Comparison of ENCODE assay signal across 15 mouse cellular contexts in genomic region chr11:86922029-86922428, GRCm38 (mm10).
DNase-seq lines count a peak whose midpoint lies in the region; ATAC-seq and TF ChIP-seq lines count a peak whose summit lies in the region.
"Had no signal": no experiment of that assay in that cellular context is flagged by ENCODE, and none has a peak within 500 bp of the region (broad histone marks: within the 10 kb centered on the region; RNA-seq: fewer than 3 reads in every experiment).

No protein-coding gene starts in this region.

- H3K9ac ChIP-seq in forebrain, embryonic 15.5 days (replicated peaks) = no peak overlapping the region
- H3K9ac ChIP-seq: embryonic facial prominence, embryonic 13.5 days; embryonic facial prominence, embryonic 15.5 days; forebrain, embryonic 13.5 days had no signal

- peak overlapping the region; percentile 98; the same call in 1 of the 2 replicates for H3K27ac ChIP-seq in olfactory bulb, adult 2 months (ENCODE audit: insufficient read depth, low read depth, low read length)
- H3K27ac ChIP-seq in forebrain, embryonic 15.5 days (replicated peaks) = no peak overlapping the region
- H3K27ac ChIP-seq: embryonic facial prominence, embryonic 13.5 days; embryonic facial prominence, embryonic 15.5 days; forebrain, embryonic 13.5 days had no signal

- H3K4me1 ChIP-seq in olfactory bulb, adult 2 months (ENCODE audit: control insufficient read depth, insufficient read depth, low read length) = peaks cover 23% of the 10 kb centered on the region
- no peaks in the 10 kb centered on the region for H3K4me1 ChIP-seq in forebrain, embryonic 15.5 days

- no peaks in the 10 kb centered on the region for H3K9me3 ChIP-seq in forebrain, embryonic 15.5 days
- H3K9me3 ChIP-seq: embryonic facial prominence, embryonic 13.5 days; embryonic facial prominence, embryonic 15.5 days; forebrain, embryonic 13.5 days had no signal

- ATAC-seq in forebrain, embryonic 15.5 days (replicated peaks) = no peak
- ATAC-seq: forebrain, embryonic 13.5 days; forebrain, embryonic 16.5 days had no signal

- H3ac ChIP-seq in C2C12 (ENCODE audit: control insufficient read depth, insufficient read length, low read depth) = no peak overlapping the region

- no peak overlapping the region for H3K4me3 ChIP-seq in C2C12 (ENCODE audit: insufficient read depth, poor library complexity, severe bottlenecking)
- H3K4me3 ChIP-seq in olfactory bulb, adult 2 months (ENCODE audit: insufficient read depth, low read depth, low read length) = no peak overlapping the region
- no peak overlapping the region for H3K4me3 ChIP-seq in forebrain, embryonic 15.5 days
- H3K4me3 ChIP-seq: embryonic facial prominence, embryonic 13.5 days; embryonic facial prominence, embryonic 15.5 days; erythroblast, embryonic 14.5 days; forebrain, embryonic 13.5 days had no signal

- DNase-seq in fat pad, adult 2 months (ENCODE audit: extremely low read depth, low read depth, low spot score) = peak; percentile 78
- no peak for DNase-seq in adrenal gland, adult 8-10 months
- DNase-seq in layer of hippocampus, adult 18-20 months (ENCODE audit: low spot score in 2 of 2) = no peak
- DNase-seq: B cell, adult 2 months; cerebellum, adult 8-10 months; cerebellum, postnatal 14 days; embryo, embryonic 11 days had no signal

- H3K27me3 ChIP-seq in C2C12 (ENCODE audit: control insufficient read depth, insufficient read depth, insufficient read length) = no peaks in the 10 kb centered on the region
- no peaks in the 10 kb centered on the region for H3K27me3 ChIP-seq in forebrain, embryonic 15.5 days
- H3K27me3 ChIP-seq: embryonic facial prominence, embryonic 13.5 days; embryonic facial prominence, embryonic 15.5 days; forebrain, embryonic 13.5 days had no signal

- no peak for TF ChIP-seq CTCF in C2C12 (IDR thresholded peaks at IDR 0.05; ENCODE audit: control insufficient read depth, insufficient read depth, insufficient read length)
- no peak for TF ChIP-seq CTCF in olfactory bulb, adult 2 months (IDR thresholded peaks at IDR 0.05; ENCODE audit: insufficient read depth, low read depth, low read length)

- H3K79me3 ChIP-seq in C2C12 (ENCODE audit: low read depth) = no peaks in the 10 kb centered on the region

- H3K79me2 ChIP-seq in C2C12 (ENCODE audit: control insufficient read depth, insufficient read depth) = no peaks in the 10 kb centered on the region

- no peak for TF ChIP-seq POLR2A in olfactory bulb, adult 2 months (IDR thresholded peaks at IDR 0.05; ENCODE audit: insufficient read depth, low read depth, low read length)

- H3K4me2 ChIP-seq in forebrain, embryonic 15.5 days (replicated peaks) = no peak overlapping the region
- H3K4me2 ChIP-seq: embryonic facial prominence, embryonic 13.5 days; embryonic facial prominence, embryonic 15.5 days; forebrain, embryonic 13.5 days had no signal

- H3K36me3 ChIP-seq in C2C12 (ENCODE audit: control insufficient read depth, insufficient read depth) = no peaks in the 10 kb centered on the region
- no peaks in the 10 kb centered on the region for H3K36me3 ChIP-seq in forebrain, embryonic 15.5 days
- H3K36me3 ChIP-seq: embryonic facial prominence, embryonic 13.5 days; embryonic facial prominence, embryonic 15.5 days had no signal

- WGBS in olfactory bulb, adult 2 months = 80% methylated on average over 2 of the region's 2 CpGs
- WGBS in forebrain, embryonic 15.5 days = 84% methylated on average over 2 of the region's 2 CpGs

TF ChIP-seq in C2C12, 6 proteins besides CTCF, POLR2A, EP300 and RAD21:
- TF ChIP-seq MYOD1 (IDR thresholded peaks at IDR 0.05; ENCODE audit: control insufficient read depth, insufficient read length, low read depth) (peak; percentile 19), CEBPB (IDR thresholded peaks at IDR 0.05; ENCODE audit: low read depth) (no peak)
